Mouse (Mus musculus) layer of hippocampus, adult 8-10 months (tissue): ENCODE results near the gene Ift46. TPM values are rescaled to one million over a fixed set of nuclear protein-coding genes. Genes with fewer than 3 reads are reported as not detected.
A peak's percentile ranks its signal among the peaks of the same experiment; 100 is the strongest.

ENCODE experiments used
- DNase-seq, 2 experiments: peaks; one replicate each; pipeline ENCODE4 v3.0.0; 2022; ENCODE audit warnings: low spot score in 2 of 2
- total RNA-seq, 4 experiments: library from RNA; stranded (reverse); gene quantifications; 2 replicates each; pipeline ENCODE4 v1.2.4; 2022

Ift46 gene
- total RNA-seq, 4 experiments from 2014 or later, result 67.4 to 77.6 (median 70.5) TPM

DNA sequence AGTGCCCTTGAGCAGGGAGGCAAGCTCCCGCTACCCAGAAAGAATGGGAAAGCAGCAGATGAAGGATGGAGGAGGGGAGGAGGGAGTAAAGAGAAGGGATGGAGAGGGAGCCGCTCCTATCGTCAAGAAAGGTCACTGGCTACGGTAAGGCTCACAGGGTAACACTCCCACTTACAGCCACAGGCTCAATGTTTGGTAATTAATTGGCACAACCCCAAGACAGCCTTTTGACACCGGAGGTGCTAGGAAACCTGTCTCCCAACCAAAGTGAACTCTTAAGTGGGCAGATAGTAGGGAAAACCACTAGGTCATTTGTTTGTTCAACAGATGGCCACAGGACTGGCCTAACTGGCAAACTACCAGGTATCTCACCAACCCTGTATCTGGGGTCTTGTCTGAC lies 39.4 kb downstream of the Ift46 start:
- no peak for DNase-seq

DNA sequence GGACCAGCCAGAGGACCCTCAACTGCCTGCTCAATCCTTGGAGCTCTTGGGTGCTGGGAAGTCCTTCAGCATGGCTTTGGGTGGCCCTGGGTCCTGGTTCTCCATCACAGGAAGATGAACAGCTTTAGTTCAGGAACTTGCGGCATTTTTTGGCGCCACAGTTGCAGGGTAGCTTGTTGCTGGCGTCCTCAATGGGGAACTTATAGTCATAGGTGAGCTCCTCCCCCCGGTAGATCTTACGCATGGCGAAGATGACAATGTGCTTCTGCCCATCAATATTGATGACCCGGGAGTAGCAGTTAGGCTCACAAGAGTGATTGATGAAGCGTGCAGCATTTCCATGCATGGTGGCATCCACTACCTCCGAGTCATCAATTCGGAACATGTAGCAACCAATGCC lies 40.1 kb downstream of the Ift46 start:
- DNase-seq, result no peak

DNA sequence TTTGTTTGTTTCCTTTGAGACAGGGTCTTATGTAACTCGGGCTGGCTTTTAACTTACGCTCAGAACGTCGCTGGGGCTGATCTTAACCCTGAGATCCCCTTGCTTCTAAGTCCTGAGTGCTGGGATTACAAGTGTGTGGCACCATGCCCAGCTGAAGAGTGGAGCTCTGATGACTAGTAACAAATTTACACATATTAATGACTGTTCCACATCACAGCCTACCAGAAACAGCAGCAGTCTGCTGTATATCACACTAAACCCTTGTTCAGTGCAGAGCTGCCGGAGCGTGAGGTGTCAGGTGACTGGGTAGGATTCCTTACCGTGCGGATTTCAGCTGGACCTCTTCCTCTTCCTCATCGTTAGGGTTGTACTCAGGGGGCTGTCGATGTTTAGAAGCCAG lies 42.6 kb downstream of the Ift46 start:
- DNase-seq, result no peak

DNA sequence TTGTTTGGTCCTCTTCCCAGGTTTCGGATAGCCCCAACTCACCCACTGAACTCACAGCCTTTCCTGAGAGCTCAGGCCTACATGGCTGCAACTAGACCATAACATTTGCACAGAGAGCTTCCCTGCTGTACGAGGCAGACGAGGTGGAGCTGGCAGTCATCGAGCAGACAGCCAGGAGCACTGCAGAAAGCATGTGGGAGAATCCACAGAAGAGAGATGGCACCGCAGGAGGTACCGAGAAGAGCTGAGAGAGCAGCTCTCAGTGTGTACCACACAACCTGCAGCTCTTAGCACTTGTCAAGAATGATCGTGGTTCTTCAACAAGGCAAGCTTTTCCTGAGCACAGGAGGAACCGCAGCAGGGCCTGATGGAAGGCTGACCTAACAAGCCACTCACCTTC lies 46.5 kb downstream of the Ift46 start:
- DNase-seq, result no peak

DNA sequence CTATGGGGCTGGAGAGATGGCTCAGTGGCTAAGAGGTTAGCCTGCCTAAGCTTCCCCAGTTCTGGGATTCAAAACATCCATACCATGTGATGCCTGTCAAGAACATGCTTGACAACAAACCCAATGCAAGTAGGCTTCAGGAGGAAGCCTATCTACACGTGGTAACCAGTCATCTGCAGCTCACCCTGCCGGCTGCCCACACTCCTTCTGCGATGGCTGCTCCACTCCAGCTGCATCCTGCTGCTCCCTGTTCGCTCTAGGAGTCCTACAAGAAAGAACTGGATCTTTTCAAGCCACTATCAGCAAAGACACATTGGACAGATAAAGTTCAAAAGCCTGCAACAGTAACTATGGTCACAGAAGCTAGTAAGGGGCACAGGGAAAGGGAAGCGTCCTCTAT lies 49.8 kb downstream of the Ift46 start:
- peak in 1 of 2 experiments; percentile 58 for DNase-seq

DNA sequence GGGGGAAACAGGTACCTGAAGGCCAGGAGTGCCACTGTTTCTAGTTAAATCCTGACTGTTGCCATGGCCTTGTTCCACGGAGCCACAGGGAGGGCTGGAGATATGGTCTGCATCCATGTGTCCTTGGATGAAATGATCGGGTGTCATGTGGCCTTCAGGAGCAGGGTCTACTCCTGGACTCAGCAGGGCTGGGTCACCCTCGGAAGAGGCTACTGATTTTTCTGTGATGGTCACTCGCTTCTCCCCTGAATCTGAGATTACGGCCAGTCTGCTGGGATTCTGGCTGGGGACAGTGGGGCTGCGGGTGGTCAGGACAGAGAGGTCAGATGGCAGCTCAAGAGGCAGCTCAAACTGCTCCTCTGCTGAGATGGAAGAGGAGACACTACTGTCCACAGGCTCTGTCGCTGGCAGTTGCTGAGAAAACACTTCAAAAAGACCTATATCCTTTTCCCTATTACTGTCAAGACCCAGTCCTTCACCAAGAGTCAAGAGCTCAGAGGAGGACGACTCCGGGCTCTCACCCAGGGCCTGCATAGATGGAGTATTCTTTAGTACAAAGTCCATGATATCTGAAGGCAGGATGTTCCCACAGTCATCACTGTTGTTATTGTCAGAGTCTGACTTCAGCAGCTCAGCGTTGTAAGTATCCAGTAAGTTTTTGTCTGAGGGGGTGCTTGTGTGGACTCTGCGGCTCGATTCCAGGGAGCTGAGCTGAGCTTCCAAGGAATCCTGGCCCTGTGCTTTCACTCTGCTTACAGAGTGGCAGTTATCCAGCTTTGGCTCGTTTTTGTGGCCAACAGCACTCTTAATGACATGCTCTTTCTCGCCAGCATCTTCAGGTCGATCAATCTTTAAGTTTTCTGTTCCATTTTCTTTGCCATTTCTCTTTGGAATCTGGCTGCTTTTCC lies 52.5 kb downstream of the Ift46 start:
- no peak for DNase-seq

DNA sequence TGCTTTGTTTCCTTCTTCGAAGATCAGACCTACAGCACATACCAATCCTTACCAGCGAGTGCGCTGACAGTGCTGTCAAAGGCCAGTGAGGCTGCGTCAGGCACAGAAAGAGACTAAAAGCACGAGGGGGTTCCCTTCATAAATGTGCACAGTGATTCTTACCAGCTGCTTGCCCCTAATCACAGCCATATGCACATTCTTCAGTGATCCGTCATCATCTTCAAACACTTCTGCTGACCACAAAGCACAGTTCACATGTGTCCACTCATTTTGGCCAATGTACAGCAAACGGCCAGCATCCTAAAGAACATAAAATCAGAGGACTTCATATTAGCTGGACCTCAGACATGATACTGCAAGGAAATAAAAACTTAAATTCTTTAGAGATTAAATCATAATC lies 59.0 kb downstream of the Ift46 start:
- DNase-seq, result no peak

DNA sequence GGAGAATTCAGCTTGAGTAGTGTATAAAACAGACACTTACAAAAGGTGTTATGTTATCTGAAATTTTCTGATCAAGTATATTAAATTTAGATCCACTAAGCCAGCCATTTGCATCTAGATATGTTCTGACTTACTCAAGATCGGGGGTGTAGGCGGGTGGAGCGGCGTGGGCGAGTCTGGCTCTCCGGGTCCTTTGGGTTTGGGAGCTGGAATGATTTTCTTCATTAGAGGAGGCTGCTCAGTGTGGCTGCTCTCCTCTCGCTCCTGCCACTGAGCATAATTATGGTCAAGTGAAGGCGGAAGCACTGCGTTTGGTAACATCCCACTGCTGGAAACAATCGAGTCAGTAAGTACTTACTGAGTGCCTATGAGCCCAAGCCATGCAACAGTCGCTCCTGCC lies 61.2 kb downstream of the Ift46 start:
- peak in 1 of 2 experiments; percentile 46 for DNase-seq

DNA sequence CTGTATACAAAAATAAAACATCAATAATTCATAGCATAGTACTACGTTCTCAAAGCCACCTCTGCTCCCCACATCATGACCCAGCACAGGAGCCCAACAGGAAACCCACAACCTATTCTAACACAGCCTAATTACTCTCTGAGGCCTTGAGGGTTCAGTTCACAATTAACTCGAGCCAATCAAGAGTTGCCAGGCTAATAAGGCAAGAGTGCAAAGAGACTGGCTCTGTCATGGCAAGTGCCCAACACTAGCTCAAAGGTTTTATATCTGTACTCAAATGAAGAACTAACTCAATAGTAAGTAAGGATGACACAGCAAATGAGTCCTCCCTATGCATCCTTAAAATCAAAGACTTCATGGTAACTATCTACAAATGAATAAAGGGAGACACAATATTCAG lies 62.8 kb downstream of the Ift46 start:
- no peak for DNase-seq

DNA sequence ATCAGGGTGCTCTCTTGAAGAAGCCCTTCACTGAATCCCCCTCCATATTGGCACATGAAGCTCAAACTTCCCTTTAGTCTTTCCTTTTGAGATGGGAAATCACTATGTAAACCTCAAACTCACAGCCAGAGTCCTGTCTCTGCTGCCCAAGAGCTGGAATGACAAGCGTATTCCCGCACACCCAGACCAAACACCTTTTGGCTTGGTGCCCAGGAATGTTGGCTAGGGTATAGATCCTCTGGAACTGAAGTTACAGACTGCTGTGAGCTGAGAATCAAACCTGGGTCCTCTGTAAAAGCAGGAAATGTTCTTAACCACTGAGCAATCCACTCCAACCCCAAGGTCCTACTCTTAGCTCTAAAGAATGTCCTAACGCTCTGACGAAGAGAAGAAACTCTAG lies 64.6 kb downstream of the Ift46 start:
- no peak for DNase-seq

DNA sequence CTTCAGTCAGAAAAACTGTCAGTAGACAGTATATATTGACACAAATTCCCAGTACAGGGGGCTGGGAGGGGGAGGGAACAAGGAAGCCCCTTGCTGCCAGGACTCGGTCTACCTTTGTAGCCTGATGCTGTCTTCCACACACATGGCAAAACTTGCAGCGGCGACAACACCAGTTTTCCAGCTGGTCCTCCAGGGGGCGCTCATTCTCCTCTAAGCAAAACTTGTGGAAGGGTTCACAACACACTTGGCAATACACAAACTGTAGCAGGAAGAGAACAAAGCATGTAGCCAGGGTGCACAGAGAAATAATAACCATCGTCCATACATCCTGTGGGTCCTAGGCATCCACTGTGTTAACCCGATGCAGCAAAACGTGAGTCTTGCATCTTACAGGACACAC lies 68.7 kb downstream of the Ift46 start:
- peak; percentile 42 to 73 for DNase-seq

DNA sequence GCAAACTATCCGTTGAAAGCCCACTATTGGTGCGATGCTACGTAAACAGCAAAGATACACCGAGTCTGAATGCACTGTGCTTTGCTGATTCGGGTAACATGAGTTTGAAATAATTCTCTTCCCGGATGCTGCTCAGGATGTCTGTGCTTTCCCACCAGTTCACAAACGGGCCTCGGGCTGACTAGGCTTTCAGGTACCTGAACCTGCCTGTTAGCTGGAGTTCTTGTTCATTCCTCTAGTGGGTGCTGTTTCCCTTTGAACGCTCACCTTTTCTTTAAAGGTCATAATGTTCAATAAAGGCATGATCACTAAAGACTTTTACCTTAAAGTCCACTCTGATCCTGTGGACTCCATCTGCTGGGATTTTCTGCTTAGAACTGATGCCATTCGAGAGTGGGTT lies 73.5 kb downstream of the Ift46 start:
- DNase-seq, result no peak

Other genes with a start within 250 kb of the Ift46 start
- not detected for gene Cxcr5, start 206.0 kb upstream of the Ift46 start, total RNA-seq
- 100 to 1,000 TPM; 130 to 145 (median 134) TPM for gene Ddx6, start 163.0 kb upstream of the Ift46 start, total RNA-seq
- not detected for gene Treh, start 94.7 kb upstream of the Ift46 start, total RNA-seq
- gene Phldb1, start 32.7 kb upstream of the Ift46 start, total RNA-seq, result 100 to 1,000 TPM in 2 of 4 experiments, 10 to 100 TPM in 2; 84.1 to 114 (median 102) TPM
- gene Arcn1, start 63 bp upstream of the Ift46 start, total RNA-seq, result 100 to 1,000 TPM in 2 of 4 experiments, 10 to 100 TPM in 2; 94.1 to 110 (median 101) TPM
- 10 to 100 TPM; 43.8 to 55.1 (median 49.5) TPM for gene Tmem25, start 31.4 kb downstream of the Ift46 start, total RNA-seq
- 1 to 10 TPM in 2 of 4 experiments, under 1 TPM in 1, not detected in 1; 0.74 to 1.4 (median 1.1) TPM for gene Ttc36, start 35.2 kb downstream of the Ift46 start, total RNA-seq
- gene Kmt2a, start 113.4 kb downstream of the Ift46 start, total RNA-seq, result 100 to 1,000 TPM in 1 of 4 experiments, 10 to 100 TPM in 3; 63.4 to 103 (median 80.1) TPM
- 100 to 1,000 TPM; 246 to 356 (median 299) TPM for gene Atp5l, start 152.8 kb downstream of the Ift46 start, total RNA-seq
- 10 to 100 TPM; 69.7 to 84.9 (median 72.3) TPM for gene Ube4a, start 197.7 kb downstream of the Ift46 start, total RNA-seq
- under 1 TPM in 2 of 4 experiments, not detected in 2; 0.38 to 0.43 TPM for gene Cd3g, start 212.5 kb downstream of the Ift46 start, total RNA-seq
- not detected for gene Cd3d, start 213.9 kb downstream of the Ift46 start, total RNA-seq
- under 1 TPM in 2 of 4 experiments, not detected in 2; 0.27 to 0.33 TPM for gene Cd3e, start 241.7 kb downstream of the Ift46 start, total RNA-seq